ENCODE assay signal across 8 mouse cellular contexts in the genomic region with DNA sequence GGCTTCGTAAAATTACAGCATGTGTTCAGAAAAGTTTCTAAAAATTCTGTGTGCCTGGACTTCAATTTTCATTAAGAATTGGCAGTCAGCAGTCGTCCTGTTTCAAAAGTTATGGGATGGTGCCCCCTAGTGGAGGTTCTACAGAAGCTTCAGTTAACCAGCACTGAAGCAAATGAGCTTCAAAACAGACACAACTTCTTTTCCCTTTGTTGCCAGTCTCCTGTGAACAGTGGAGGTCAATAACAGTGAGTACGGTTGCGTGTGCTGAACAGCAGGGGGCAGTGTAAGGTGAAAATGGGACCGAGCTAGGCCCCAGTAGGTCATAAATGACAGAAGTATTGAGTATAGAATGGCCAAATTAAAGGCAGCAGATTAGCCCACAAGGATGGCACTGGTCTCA. TPM values are rescaled to one million over a fixed set of nuclear protein-coding genes. Genes with fewer than 3 reads are reported as not detected.
DNase-seq lines count a peak whose midpoint lies in the region; ATAC-seq and TF ChIP-seq lines count a peak whose summit lies in the region.

No protein-coding gene starts in this region.

- 7% methylated on average over 5 of the region's 5 CpGs for WGBS in spleen, adult 2 months
- 4% methylated on average over 5 of the region's 5 CpGs for WGBS in intestine, embryonic 14.5 days
- WGBS in midbrain, embryonic 12.5 days, result 3% methylated on average over 5 of the region's 5 CpGs
- 4% methylated on average over 5 of the region's 5 CpGs for WGBS in stomach, embryonic 15.5 days

- H3K36me3 ChIP-seq in spleen, adult 2 months (ENCODE audit: control insufficient read depth, insufficient read depth, low read length), result no peaks in the 10 kb centered on the region
- no peaks in the 10 kb centered on the region for H3K36me3 ChIP-seq in intestine, embryonic 14.5 days (ENCODE audit: control insufficient read depth, insufficient read depth, low read length)
- H3K36me3 ChIP-seq in midbrain, embryonic 12.5 days, result no peaks in the 10 kb centered on the region
- no peaks in the 10 kb centered on the region for H3K36me3 ChIP-seq in stomach, embryonic 15.5 days

- peak; percentile 14 to 36 for DNase-seq in spleen, adult 2 months (ENCODE audit: low read depth in 1 of 2, low spot score in 2 of 2)
- DNase-seq in spleen, adult 12 weeks (ENCODE audit: low spot score), result no peak
- DNase-seq in cerebellum, adult 9-11 months, result peak; percentile 14
- peak; percentile 82 for DNase-seq in intestine, embryonic 14.5 days (ENCODE audit: low spot score)
- peak; percentile 34 to 47 for DNase-seq in left cerebral cortex, postnatal 36 days (ENCODE audit: low spot score in 2 of 2)

- TF ChIP-seq CTCF in spleen, adult 2 months (IDR thresholded peaks at IDR 0.05; ENCODE audit: extremely low read depth, insufficient read depth, insufficient read length, insufficient replicate concordance), result peak; percentile 14; the same call in 1 of the 2 replicates

- intact Hi-C loops in left cerebral cortex, postnatal 36 days (cut with DNase I), result loop anchor here (10.0 kb wide), 1 partner anchor 529 kb away; no protein-coding TSS in a partner anchor

- no peaks in the 10 kb centered on the region for H3K9me3 ChIP-seq in intestine, embryonic 14.5 days (ENCODE audit: control insufficient read depth, low read length)
- H3K9me3 ChIP-seq in midbrain, embryonic 12.5 days, result no peaks in the 10 kb centered on the region
- no peaks in the 10 kb centered on the region for H3K9me3 ChIP-seq in stomach, embryonic 15.5 days

- H3K4me2 ChIP-seq in intestine, embryonic 14.5 days (ENCODE audit: low read length), result no peak overlapping the region
- H3K4me2 ChIP-seq in midbrain, embryonic 12.5 days (replicated peaks), result no peak overlapping the region
- no peak overlapping the region for H3K4me2 ChIP-seq in stomach, embryonic 15.5 days

- no peak overlapping the region for H3K4me3 ChIP-seq in spleen, adult 2 months (ENCODE audit: extremely low read depth, insufficient read depth, insufficient read length)
- H3K4me3 ChIP-seq in intestine, embryonic 14.5 days (ENCODE audit: low read depth, low read length), result no peak overlapping the region
- H3K4me3 ChIP-seq in midbrain, embryonic 12.5 days, result no peak overlapping the region
- H3K4me3 ChIP-seq in stomach, embryonic 15.5 days (replicated peaks), result no peak overlapping the region

- no peaks in the 10 kb centered on the region; the same call in 1 of the 2 replicates for H3K27me3 ChIP-seq in spleen, adult 2 months (ENCODE audit: control insufficient read depth, insufficient read depth, low read length)
- peaks cover 7% of the 10 kb centered on the region; the same call in 1 of the 2 replicates for H3K27me3 ChIP-seq in intestine, embryonic 14.5 days (replicated peaks; ENCODE audit: control insufficient read depth, insufficient read depth, low read length)
- H3K27me3 ChIP-seq in midbrain, embryonic 12.5 days, result peaks cover 21% of the 10 kb centered on the region
- H3K27me3 ChIP-seq in stomach, embryonic 15.5 days (replicated peaks), result 0 out of 2 replicates have a peak, but pooled peaks cover 6% of the 10 kb centered on the region

- 0 out of 2 replicates have a peak, but pooled peaks have one; percentile 39 for ATAC-seq in frontal cortex, adult (ENCODE audit: low TSS enrichment)
- ATAC-seq in intestine, embryonic 14.5 days (replicated peaks; ENCODE audit: low FRiP score, low TSS enrichment, low read depth), result peak; percentile 60; the same call in 1 of the 2 replicates
- peak; percentile 77 for ATAC-seq in midbrain, embryonic 12.5 days (ENCODE audit: low FRiP score, low read depth)
- peak; percentile 83 for ATAC-seq in stomach, embryonic 15.5 days (ENCODE audit: insufficient read depth, low FRiP score, low read depth)

- no peaks in the 10 kb centered on the region for H3K4me1 ChIP-seq in spleen, adult 2 months (ENCODE audit: control insufficient read depth, insufficient read depth, insufficient read length)
- H3K4me1 ChIP-seq in intestine, embryonic 14.5 days (replicated peaks; ENCODE audit: control insufficient read depth, insufficient read depth, low read length), result no peaks in the 10 kb centered on the region
- no peaks in the 10 kb centered on the region for H3K4me1 ChIP-seq in midbrain, embryonic 12.5 days
- H3K4me1 ChIP-seq in stomach, embryonic 15.5 days, result no peaks in the 10 kb centered on the region

- TF ChIP-seq POLR2A in spleen, adult 2 months (IDR thresholded peaks at IDR 0.05; ENCODE audit: low read depth, low read length), result no peak

- H3K9ac ChIP-seq in intestine, embryonic 14.5 days (ENCODE audit: low read length), result no peak overlapping the region
- H3K9ac ChIP-seq in midbrain, embryonic 12.5 days (replicated peaks), result no peak overlapping the region
- H3K9ac ChIP-seq in stomach, embryonic 15.5 days, result no peak overlapping the region

- H3K27ac ChIP-seq in spleen, adult 2 months (ENCODE audit: insufficient read depth, low read length), result no peak overlapping the region
- no peak overlapping the region for H3K27ac ChIP-seq in intestine, embryonic 14.5 days (ENCODE audit: low read depth)
- H3K27ac ChIP-seq in midbrain, embryonic 12.5 days (replicated peaks), result no peak overlapping the region
- no peak overlapping the region for H3K27ac ChIP-seq in stomach, embryonic 15.5 days

RNA-seq across cellular contexts. Expression of gene Tmem30b, which starts 8.0 kb away (rescaled TPM):
- 0.14 and 0.27 TPM in 2 replicates for polyA plus RNA-seq in spleen, adult 2 months (2012; rRNA removed)
- 34.5 and 41.3 TPM in 2 replicates for polyA plus RNA-seq in intestine, embryonic 14.5 days (2014; fragmentation: Nextera tagmentation; extraction: Ambion mirVana)
- under 1 TPM in 1 of 2 experiments, not detected in 1; 0.12 TPM for total RNA-seq in left cerebral cortex, postnatal 36 days (2021)
- polyA plus RNA-seq in midbrain, embryonic 12.5 days (2016; fragmentation: Nextera tagmentation; extraction: Ambion mirVana), result 2.0 TPM in 2 replicates
- polyA plus RNA-seq in stomach, embryonic 15.5 days (2015; fragmentation: Nextera tagmentation; extraction: Ambion mirVana), result 30.7 and 34.2 TPM in 2 replicates

RNA-seq across cellular contexts. Expression of gene Prkch, which starts 30.4 kb away (rescaled TPM):
- 12.5 and 13.5 TPM in 2 replicates for polyA plus RNA-seq in spleen, adult 2 months (2012; rRNA removed)
- polyA plus RNA-seq in intestine, embryonic 14.5 days (2014; fragmentation: Nextera tagmentation; extraction: Ambion mirVana), result 8.0 and 8.3 TPM in 2 replicates
- 1 to 10 TPM; 4.6 to 6.0 TPM for total RNA-seq in left cerebral cortex, postnatal 36 days (2021)
- polyA plus RNA-seq in midbrain, embryonic 12.5 days (2016; fragmentation: Nextera tagmentation; extraction: Ambion mirVana), result 7.0 TPM in 2 replicates
- polyA plus RNA-seq in stomach, embryonic 15.5 days (2015; fragmentation: Nextera tagmentation; extraction: Ambion mirVana), result 11.2 and 11.9 TPM in 2 replicates

Comparison
In these comparisons a context has a peak if more than half of its experiments do, and no peak if none do; other contexts are left out.
1. RNA of gene Tmem30b, which starts 8.0 kb away (polyA plus RNA-seq): 34.5 to 41.3 TPM in intestine, embryonic 14.5 days and 30.7 to 34.2 TPM in stomach, embryonic 15.5 days; 2.0 TPM in midbrain, embryonic 12.5 days and 0.14 to 0.27 TPM in spleen, adult 2 months; every median in the first group is over 10 times any median in the second.
2. Peak in every context shown above with its lines, with median percentiles within 50 percentile points of each other: ATAC-seq.